Mouse (Mus musculus) forebrain, postnatal 0 days (tissue): Measurements from ENCODE around the gene Cdkal1. TPM values are rescaled to one million over a fixed set of nuclear protein-coding genes. Genes with fewer than 3 reads are reported as not detected.

ENCODE experiments used
- ATAC-seq: fragments of 200-750 bp; cut with Nextera tagmentation; 2 replicates; pipeline ENCODE4 v1.8.0; 2017; ENCODE audit warnings: mild to moderate bottlenecking, moderate library complexity
- DNase-seq: peaks from one replicate; pipeline ENCODE4 v3.0.0-alpha.2; 2015
- H3K27ac ChIP-seq: fragments of 300-500 bp; sonication (generic); 2 replicates; pipeline ENCODE4 v1.5.1; 2014; ENCODE audit warnings: low read depth, mild to moderate bottlenecking, antibody characterized with exemption, low read length, moderate library complexity, mixed read lengths
- H3K27me3 ChIP-seq: fragments of 300-500 bp; sonication (generic); 2 replicates; pipeline ENCODE4 v1.6.1; 2014; ENCODE audit warnings: mild to moderate bottlenecking, low read length, mixed read lengths; ENCODE audit not compliant: insufficient read depth
- H3K36me3 ChIP-seq: fragments of 300-500 bp; sonication (generic); 2 replicates; pipeline ENCODE4 v1.6.1; 2014; ENCODE audit warnings: mild to moderate bottlenecking, moderate library complexity; ENCODE audit not compliant: insufficient read depth
- H3K4me1 ChIP-seq: fragments of 300-500 bp; sonication (generic); 2 replicates; pipeline ENCODE4 v1.6.1; 2014; ENCODE audit warnings: antibody characterized with exemption; ENCODE audit not compliant: insufficient read depth
- H3K4me2 ChIP-seq: fragments of 300-500 bp; sonication (generic); 2 replicates; pipeline ENCODE4 v1.6.1; 2014; ENCODE audit warnings: low read depth, mild to moderate bottlenecking, moderate library complexity
- H3K4me3 ChIP-seq: fragments of 300-500 bp; sonication (generic); 2 replicates; pipeline ENCODE4 v1.5.1; 2014; ENCODE audit warnings: low read depth, low read length, mixed read lengths
- H3K9ac ChIP-seq: fragments of 300-500 bp; sonication (generic); 2 replicates; pipeline ENCODE4 v1.6.1; 2014; ENCODE audit warnings: mild to moderate bottlenecking
- H3K9me3 ChIP-seq: fragments of 300-500 bp; sonication (generic); 2 replicates; pipeline ENCODE4 v1.6.1; 2016; ENCODE audit warnings: low read length
- CTCF ChIP-seq: sonication (generic); IDR thresholded peaks from 2 replicates; pipeline ENCODE4 v1.5.1; 2016; ENCODE audit warnings: antibody characterized with exemption, control low read depth, low read depth
- WGBS: fragments of 180-500 bp; shearing (Covaris S2); extraction: QIAGEN DNeasy Blood & Tissue Kit; methylation state at CpG from one replicate; pipeline ENCODE4 v1.1.7; 2014; 5-methylcytosine and 5-hydroxymethylcytosine counted together
- polyA plus RNA-seq: library from polyadenylated mRNA; unstranded; fragments of >200 nt; fragmentation: Nextera tagmentation; extraction: Ambion mirVana; gene quantifications from 2 replicates; pipeline ENCODE4 v1.2.1, GENCODE M21; 2015
- total RNA-seq: library from RNA; depleted of rRNA; stranded (reverse); fragments of >200 nt; gene quantifications from 2 replicates; pipeline ENCODE4 v1.2.3, GENCODE M21; 2014

The Cdkal1 gene
- total and polyA plus RNA-seq, 2 experiments from 2014 or later = 16.7 to 18.3 TPM

- Histone ChIP-seq H3K4me3 (no peak overlapping the region), H3K27me3 (no peaks in the 10 kb centered on the region), H3K9me3 (0 out of 2 replicates have a peak, but pooled peaks cover 3% of the 10 kb centered on the region), H3K36me3 (no peaks in the 10 kb centered on the region), H3K27ac (no peak overlapping the region), H3K4me2 (no peak overlapping the region), H3K4me1 (no peaks in the 10 kb centered on the region), H3K9ac (no peak overlapping the region)
- over 99% methylated on average over 3 of the region's 3 CpGs for WGBS
- ATAC-seq (no peak), DNase-seq (no peak)
- TF ChIP-seq CTCF = no peak
These were observed 262.4 kb downstream of the Cdkal1 start for GRCm38 (mm10) chr13:29593096-29593495.

DNA sequence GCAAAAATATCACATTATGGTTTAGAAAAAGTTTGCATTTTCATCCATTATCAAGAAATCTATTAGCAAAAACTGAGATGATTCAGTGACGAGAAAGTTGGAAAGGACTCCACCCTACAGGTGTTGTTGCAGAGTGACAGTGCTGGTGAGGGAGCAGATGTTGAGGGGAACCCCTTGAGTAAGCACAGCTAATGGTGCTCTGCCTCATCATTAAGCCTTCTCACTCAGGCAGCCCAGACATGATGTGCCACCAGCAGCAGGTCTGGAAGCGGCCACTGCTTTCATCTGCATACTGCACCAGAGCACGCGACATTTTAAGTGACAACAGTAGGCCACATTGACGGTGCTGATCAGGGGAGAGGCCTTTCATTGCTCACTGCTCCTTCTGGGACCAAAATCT is 264.8 kb downstream of the Cdkal1 start:
- no peaks in the 10 kb centered on the region for H3K36me3 ChIP-seq
- ATAC-seq (no peak; the same call in 1 of the 2 replicates), DNase-seq (no peak)
- H3K9ac ChIP-seq = no peak overlapping the region
- no peak overlapping the region for H3K4me3 ChIP-seq
- H3K27ac ChIP-seq = no peak overlapping the region
- TF ChIP-seq CTCF = no peak
- H3K27me3 ChIP-seq = no peaks in the 10 kb centered on the region
- WGBS = 83% methylated on average over 5 of the region's 5 CpGs
- no peak overlapping the region for H3K4me2 ChIP-seq
- H3K4me1 ChIP-seq = no peaks in the 10 kb centered on the region
- 0 out of 2 replicates have a peak, but pooled peaks cover 3% of the 10 kb centered on the region for H3K9me3 ChIP-seq

GRCm38 (mm10) chr13:29590164-29590563 is 265.3 kb downstream of the Cdkal1 start:
- Histone ChIP-seq H3K4me1 (no peaks in the 10 kb centered on the region), H3K4me3 (no peak overlapping the region), H3K36me3 (no peaks in the 10 kb centered on the region), H3K9ac (no peak overlapping the region), H3K4me2 (no peak overlapping the region), H3K9me3 (0 out of 2 replicates have a peak, but pooled peaks cover 3% of the 10 kb centered on the region), H3K27ac (no peak overlapping the region), H3K27me3 (no peaks in the 10 kb centered on the region)
- DNase-seq (no peak), ATAC-seq (peak; percentile 62; the same call in 1 of the 2 replicates)
- WGBS = 74% methylated on average over 5 of the region's 5 CpGs
- no peak for TF ChIP-seq CTCF

DNA sequence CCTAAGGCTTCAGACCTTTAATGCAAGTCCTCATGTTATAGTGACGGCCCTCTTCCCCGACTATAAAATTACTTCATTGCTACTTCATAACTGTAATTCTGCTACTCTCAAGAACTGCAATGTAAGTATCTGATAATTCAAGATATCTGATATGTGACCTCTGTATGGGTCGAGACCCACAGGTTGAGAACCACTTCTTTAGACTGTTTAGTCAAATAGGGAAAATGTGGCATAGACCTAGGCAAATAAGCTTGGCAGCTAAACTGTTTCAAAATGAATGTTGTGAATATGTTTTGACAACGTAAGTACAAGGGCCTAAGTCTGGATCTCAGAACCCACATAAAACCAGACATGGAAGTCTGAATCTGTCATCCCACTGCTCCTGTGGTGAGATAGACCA is 266.8 kb downstream of the Cdkal1 start:
- no peak for TF ChIP-seq CTCF

DNA sequence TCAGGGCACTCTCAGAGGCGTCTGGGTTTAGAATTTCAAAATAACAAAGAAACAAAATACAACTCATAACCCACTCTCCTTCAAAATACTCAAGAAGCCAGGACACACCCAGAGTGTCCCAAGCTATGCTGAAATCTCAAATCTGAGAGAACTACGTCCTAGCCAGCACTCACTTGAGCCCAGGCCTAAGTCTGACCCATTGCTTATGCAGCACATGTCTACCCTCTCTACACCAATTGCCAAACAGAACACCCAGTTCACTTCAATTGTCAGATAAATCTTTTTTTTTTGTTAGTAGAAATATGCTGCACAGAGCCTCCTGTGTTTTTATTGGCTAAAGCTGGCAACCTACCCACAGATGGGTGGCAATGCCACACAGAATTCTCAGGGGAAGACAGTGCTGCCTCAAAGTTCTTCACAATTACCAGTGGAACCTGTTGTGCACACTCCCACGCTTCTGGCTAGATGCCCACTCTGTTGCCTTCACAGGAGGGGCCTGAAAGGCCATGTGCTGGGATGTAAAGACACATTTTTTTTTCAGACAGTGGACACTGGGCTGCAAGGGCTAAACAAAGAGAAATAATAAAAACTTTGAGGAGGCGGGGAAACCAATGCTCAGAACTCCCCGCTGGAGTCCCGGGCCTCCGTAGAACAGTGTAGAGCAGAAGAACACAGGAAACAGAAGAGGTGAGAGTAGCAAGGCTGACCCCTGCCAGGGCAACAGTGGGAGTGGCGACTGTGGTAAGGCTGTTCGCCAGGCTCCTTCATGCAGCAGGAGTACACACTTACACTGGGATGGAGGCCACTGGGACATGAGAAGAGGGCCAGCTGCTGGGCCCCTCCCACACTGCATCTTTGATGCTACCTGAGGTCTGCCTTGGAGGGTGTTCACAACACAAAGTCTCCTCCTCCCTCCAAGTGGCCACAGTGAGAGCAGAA is 273.4 kb downstream of the Cdkal1 start:
- H3K4me2 ChIP-seq = no peak overlapping the region
- no peaks in the 10 kb centered on the region for H3K9me3 ChIP-seq
- no peak overlapping the region for H3K4me3 ChIP-seq
- 67% methylated on average over 9 of the region's 9 CpGs for WGBS
- TF ChIP-seq CTCF = no peak
- no peaks in the 10 kb centered on the region for H3K27me3 ChIP-seq
- no peaks in the 10 kb centered on the region for H3K36me3 ChIP-seq
- H3K4me1 ChIP-seq = no peaks in the 10 kb centered on the region
- DNase-seq = no peak
- no peak for ATAC-seq
- no peak overlapping the region for H3K9ac ChIP-seq
- no peak overlapping the region for H3K27ac ChIP-seq

More for the DNA sequence above, 266.8 kb downstream of the Cdkal1 start:
- ATAC-seq (no peak), DNase-seq (no peak)
- Histone ChIP-seq H3K4me3 (no peak overlapping the region), H3K27me3 (no peaks in the 10 kb centered on the region), H3K4me1 (no peaks in the 10 kb centered on the region), H3K9me3 (0 out of 2 replicates have a peak, but pooled peaks cover 3% of the 10 kb centered on the region), H3K27ac (no peak overlapping the region), H3K36me3 (no peaks in the 10 kb centered on the region), H3K4me2 (no peak overlapping the region), H3K9ac (no peak overlapping the region)
- WGBS = 88% methylated on average over 4 of the region's 4 CpGs

DNA sequence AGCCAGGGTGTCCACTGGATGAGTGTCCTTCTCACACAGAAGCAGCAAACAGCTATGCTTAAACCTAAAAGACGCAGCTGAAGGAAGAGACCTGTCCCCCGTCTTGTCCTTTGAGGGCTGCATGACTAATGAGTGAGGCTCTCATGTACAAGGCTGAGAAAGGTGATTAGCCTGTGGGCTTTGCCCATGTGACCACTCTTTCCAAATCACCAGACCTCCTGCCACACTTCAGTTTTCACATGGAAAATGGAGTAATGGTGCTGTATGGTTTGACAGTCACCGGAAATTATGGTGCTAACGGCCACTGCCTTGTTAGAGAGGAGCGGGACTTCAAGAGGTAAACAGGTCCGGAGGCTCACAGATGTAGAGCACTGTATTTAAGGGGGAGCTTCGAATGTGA is 274.7 kb downstream of the Cdkal1 start:
- Histone ChIP-seq H3K4me1 (no peaks in the 10 kb centered on the region), H3K4me3 (no peak overlapping the region), H3K27ac (no peak overlapping the region), H3K36me3 (no peaks in the 10 kb centered on the region), H3K9me3 (no peaks in the 10 kb centered on the region), H3K4me2 (no peak overlapping the region), H3K27me3 (no peaks in the 10 kb centered on the region), H3K9ac (no peak overlapping the region)
- no peak for TF ChIP-seq CTCF
- 92% methylated on average over 7 of the region's 7 CpGs for WGBS
- ATAC-seq (no peak), DNase-seq (no peak)

GRCm38 (mm10) chr13:29580009-29580408 is 275.5 kb downstream of the Cdkal1 start:
- Histone ChIP-seq H3K9me3 (no peaks in the 10 kb centered on the region), H3K27ac (no peak overlapping the region), H3K4me2 (no peak overlapping the region), H3K36me3 (no peaks in the 10 kb centered on the region), H3K4me1 (no peaks in the 10 kb centered on the region), H3K9ac (no peak overlapping the region), H3K27me3 (no peaks in the 10 kb centered on the region), H3K4me3 (no peak overlapping the region)
- no peak for DNase-seq
- 91% methylated on average over 3 of the region's 3 CpGs for WGBS
- TF ChIP-seq CTCF = no peak
- no peak for ATAC-seq
